Mouse (Mus musculus) kidney, adult 2 months (tissue): ENCODE results near the gene Hpcal1.

Experiments used
- CTCF ChIP-seq: fragments of 200-500 bp; conservative IDR thresholded peaks from 2 replicates; pipeline ENCODE4 v1.5.1; 2011; ENCODE audit warnings: low read depth, mild to moderate bottlenecking, control low read depth, low read length, moderate library complexity, mixed read lengths; ENCODE audit not compliant: insufficient read depth, insufficient read length
- POLR2A ChIP-seq: fragments of 200-500 bp; IDR thresholded peaks from one replicate; pipeline ENCODE4 v1.6.1; 2011; ENCODE audit warnings: low read depth, low read length, control low read depth

DNA sequence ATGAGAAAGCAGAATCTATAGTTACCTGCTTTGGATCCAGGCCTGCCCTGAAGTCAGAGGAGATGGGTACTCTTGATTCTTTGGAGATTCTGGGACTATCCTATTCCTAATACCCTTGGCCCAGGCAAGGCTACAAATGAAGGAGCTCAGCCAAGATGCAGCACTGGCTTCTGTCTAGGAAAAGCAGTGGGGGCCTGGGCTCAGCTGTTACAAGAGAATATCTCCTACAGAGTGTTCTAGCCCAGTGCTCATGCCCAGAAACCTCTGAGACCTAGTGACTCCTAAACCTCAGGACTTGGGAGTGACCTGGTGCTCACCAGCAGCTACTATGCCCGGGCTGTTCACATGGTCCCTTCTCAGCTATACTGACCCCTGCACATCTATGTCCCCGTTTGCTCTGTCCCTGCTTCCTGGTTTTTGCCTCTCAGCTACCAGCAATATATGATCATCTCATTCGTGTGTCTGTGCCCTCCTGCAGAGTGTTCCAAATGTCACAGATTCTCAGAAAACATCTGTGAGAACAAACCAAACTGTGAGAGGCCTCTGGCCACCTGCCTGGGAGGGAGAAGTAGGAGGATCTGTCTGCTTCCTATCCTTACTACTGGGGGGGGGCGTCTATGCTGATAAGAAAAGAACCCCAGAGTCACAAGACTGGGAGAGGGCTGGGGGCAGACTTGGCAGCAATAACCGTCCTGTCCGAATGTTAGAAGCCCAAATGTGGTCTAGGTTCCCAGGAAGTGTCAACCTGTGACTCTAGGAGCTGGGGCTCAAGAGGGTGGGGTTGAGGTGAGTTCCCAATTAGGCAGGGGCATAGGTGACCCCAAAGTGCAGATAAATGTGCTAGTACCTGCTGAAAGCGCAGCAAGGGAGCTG lies 39.2 kb upstream of the Hpcal1 start:
- no peak for TF ChIP-seq CTCF
- TF ChIP-seq POLR2A: no peak
